In the genomic region with DNA sequence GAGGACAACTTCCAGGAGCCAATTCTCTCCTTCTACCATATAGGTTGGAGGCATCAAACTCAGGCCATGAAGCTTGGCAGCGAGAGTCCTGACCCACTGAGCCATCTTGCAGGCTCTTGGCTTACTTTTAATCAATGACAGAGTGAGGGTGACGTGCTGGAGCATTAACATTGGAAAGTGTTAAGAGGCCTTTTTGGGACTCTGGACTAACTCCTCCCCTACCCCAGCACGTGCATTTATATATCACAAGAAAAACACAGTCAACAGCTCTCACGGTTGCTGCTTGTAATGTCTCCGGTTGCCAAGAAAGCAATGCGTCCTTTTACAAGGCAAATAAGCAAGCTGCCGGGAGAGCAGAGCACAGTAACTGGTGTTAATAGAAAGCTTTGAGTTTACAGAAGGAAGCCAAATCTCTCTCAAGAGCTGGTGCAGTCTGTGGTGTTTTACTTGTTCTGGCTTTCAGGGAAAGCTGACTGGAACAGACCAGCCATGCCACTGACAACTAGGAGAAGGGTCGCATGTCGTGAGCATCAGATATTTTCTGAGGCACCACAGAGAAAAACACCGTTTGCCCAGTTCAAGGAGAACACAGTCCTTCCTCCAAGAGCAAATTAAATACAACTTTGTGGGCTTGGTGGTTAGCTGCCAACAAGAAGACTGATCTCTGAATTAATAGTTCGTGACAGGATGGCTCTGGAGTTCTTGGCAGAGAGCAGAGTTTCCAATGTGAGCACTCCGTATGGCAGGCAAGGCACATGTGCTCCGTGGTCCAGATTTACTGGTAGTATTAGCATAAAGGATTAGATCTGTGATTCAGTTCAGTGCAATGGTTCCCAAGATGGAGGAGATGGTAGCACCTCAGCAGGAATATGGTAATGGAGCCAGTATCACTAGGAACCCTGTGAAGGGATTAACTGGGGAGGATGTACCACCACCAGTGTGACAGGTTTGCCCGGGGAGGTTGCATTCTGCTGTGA, we compare ENCODE assay signal across 9 mouse cellular contexts. TPM values are rescaled to one million over a fixed set of nuclear protein-coding genes. Genes with fewer than 3 reads are reported as not detected.
DNase-seq lines count a peak whose midpoint lies in the region; ATAC-seq lines count a peak whose summit lies in the region.
"Had no signal": no experiment of that assay in that cellular context is flagged by ENCODE, and none has a peak within 500 bp of the region (broad histone marks: within the 10 kb centered on the region; RNA-seq: fewer than 3 reads in every experiment).

No protein-coding gene starts in this region.

- H3K36me3 ChIP-seq in heart, embryonic 11.5 days (ENCODE audit: control insufficient read depth, insufficient read depth, low read length) = no peaks in the 10 kb centered on the region
- H3K36me3 ChIP-seq in forebrain, embryonic 16.5 days (ENCODE audit: control insufficient read depth, insufficient read depth) = no peaks in the 10 kb centered on the region
- no peaks in the 10 kb centered on the region for H3K36me3 ChIP-seq in limb, embryonic 13.5 days

- no peaks in the 10 kb centered on the region; the same call in 1 of the 2 replicates for H3K27me3 ChIP-seq in heart, embryonic 11.5 days (ENCODE audit: control insufficient read depth, insufficient read depth, low read length)
- no peaks in the 10 kb centered on the region for H3K27me3 ChIP-seq in forebrain, embryonic 16.5 days (replicated peaks; ENCODE audit: control insufficient read depth, insufficient read depth, low read length)
- H3K27me3 ChIP-seq in limb, embryonic 13.5 days = no peaks in the 10 kb centered on the region
- H3K27me3 ChIP-seq: CH12.LX had no signal

- no peak overlapping the region for H3K9ac ChIP-seq in heart, embryonic 11.5 days (ENCODE audit: low read depth, low read length)
- H3K9ac ChIP-seq in forebrain, embryonic 16.5 days (replicated peaks; ENCODE audit: low read depth, low read length) = no peak overlapping the region
- no peak overlapping the region for H3K9ac ChIP-seq in limb, embryonic 13.5 days

- ATAC-seq in heart, embryonic 11.5 days (replicated peaks; ENCODE audit: insufficient number of reproducible peaks, low FRiP score, low TSS enrichment) = no peak
- ATAC-seq in forebrain, embryonic 16.5 days = peak; percentile 91
- ATAC-seq in limb, embryonic 13.5 days (ENCODE audit: low FRiP score, low read depth) = 0 out of 2 replicates have a peak, but pooled peaks have one; percentile 36

- no peaks in the 10 kb centered on the region for H3K4me1 ChIP-seq in heart, embryonic 11.5 days (ENCODE audit: control insufficient read depth, insufficient read depth, low read length)
- H3K4me1 ChIP-seq in forebrain, embryonic 16.5 days (replicated peaks; ENCODE audit: control insufficient read depth, insufficient read depth, low read length) = peaks cover 24% of the 10 kb centered on the region
- H3K4me1 ChIP-seq in limb, embryonic 13.5 days = peaks cover 23% of the 10 kb centered on the region

- no peak for DNase-seq in heart, adult 9 months (ENCODE audit: low spot score in 2 of 2)
- DNase-seq in adipocyte (ENCODE audit: low spot score) = peak; percentile 56
- no peak for DNase-seq in left cerebral cortex, adult 8-10 months (ENCODE audit: low spot score in 2 of 2)
- DNase-seq in adrenal gland, postnatal 25 days = no peak
- DNase-seq in right cerebral cortex, adult 2 months (ENCODE audit: low spot score in 2 of 2) = no peak

- H3K4me2 ChIP-seq in heart, embryonic 11.5 days = peak overlapping the region; percentile 31
- H3K4me2 ChIP-seq in forebrain, embryonic 16.5 days (ENCODE audit: low read length) = peak overlapping the region; percentile 32
- H3K4me2 ChIP-seq in limb, embryonic 13.5 days (replicated peaks) = peak overlapping the region; percentile 42

- H3K4me3 ChIP-seq in heart, embryonic 11.5 days (ENCODE audit: low read depth, low read length) = no peak overlapping the region
- no peak overlapping the region for H3K4me3 ChIP-seq in forebrain, embryonic 16.5 days (replicated peaks; ENCODE audit: low read length)
- H3K4me3 ChIP-seq in limb, embryonic 13.5 days = no peak overlapping the region

- no peaks in the 10 kb centered on the region for H3K9me3 ChIP-seq in heart, embryonic 11.5 days (replicated peaks; ENCODE audit: control insufficient read depth, low read length)
- no peaks in the 10 kb centered on the region for H3K9me3 ChIP-seq in forebrain, embryonic 16.5 days (ENCODE audit: control insufficient read depth, low read length)
- no peaks in the 10 kb centered on the region for H3K9me3 ChIP-seq in limb, embryonic 13.5 days

- no peak overlapping the region for H3K27ac ChIP-seq in heart, embryonic 11.5 days (ENCODE audit: low read depth, low read length)
- H3K27ac ChIP-seq in forebrain, embryonic 16.5 days (ENCODE audit: low read length) = peak overlapping the region; percentile 78
- H3K27ac ChIP-seq in limb, embryonic 13.5 days = no peak overlapping the region; the same call in 1 of the 2 replicates

- 20% methylated on average over 14 of the region's 14 CpGs for WGBS in heart, embryonic 11.5 days (ENCODE audit: insufficient replicate concordance)
- 13% methylated on average over 14 of the region's 14 CpGs for WGBS in forebrain, embryonic 16.5 days
- 18% methylated on average over 14 of the region's 14 CpGs for WGBS in limb, embryonic 13.5 days

RNA-seq across cellular contexts. Expression of a gene that starts 36.5 kb away (rescaled TPM):
- polyA plus RNA-seq in heart, embryonic 11.5 days (2014; fragmentation: Nextera tagmentation; extraction: Ambion mirVana) = 4.0 TPM in 2 replicates
- polyA plus RNA-seq in forebrain, embryonic 16.5 days (2015; fragmentation: Nextera tagmentation; extraction: Ambion mirVana) = 9.5 and 10.5 TPM in 2 replicates
- polyA plus RNA-seq in limb, embryonic 13.5 days (2015; fragmentation: Nextera tagmentation; extraction: Ambion mirVana) = 9.0 and 10.4 TPM in 2 replicates
- total RNA-seq in left cerebral cortex, adult 8-10 months (2022) = 10 to 100 TPM; 21.6 to 33.7 (median 30.5) TPM
- total RNA-seq in adrenal gland, postnatal 25 days (2021) = 17.8 and 27.7 TPM in 2 replicates
- total RNA-seq: CH12.LX had no signal
